In the genomic region with DNA sequence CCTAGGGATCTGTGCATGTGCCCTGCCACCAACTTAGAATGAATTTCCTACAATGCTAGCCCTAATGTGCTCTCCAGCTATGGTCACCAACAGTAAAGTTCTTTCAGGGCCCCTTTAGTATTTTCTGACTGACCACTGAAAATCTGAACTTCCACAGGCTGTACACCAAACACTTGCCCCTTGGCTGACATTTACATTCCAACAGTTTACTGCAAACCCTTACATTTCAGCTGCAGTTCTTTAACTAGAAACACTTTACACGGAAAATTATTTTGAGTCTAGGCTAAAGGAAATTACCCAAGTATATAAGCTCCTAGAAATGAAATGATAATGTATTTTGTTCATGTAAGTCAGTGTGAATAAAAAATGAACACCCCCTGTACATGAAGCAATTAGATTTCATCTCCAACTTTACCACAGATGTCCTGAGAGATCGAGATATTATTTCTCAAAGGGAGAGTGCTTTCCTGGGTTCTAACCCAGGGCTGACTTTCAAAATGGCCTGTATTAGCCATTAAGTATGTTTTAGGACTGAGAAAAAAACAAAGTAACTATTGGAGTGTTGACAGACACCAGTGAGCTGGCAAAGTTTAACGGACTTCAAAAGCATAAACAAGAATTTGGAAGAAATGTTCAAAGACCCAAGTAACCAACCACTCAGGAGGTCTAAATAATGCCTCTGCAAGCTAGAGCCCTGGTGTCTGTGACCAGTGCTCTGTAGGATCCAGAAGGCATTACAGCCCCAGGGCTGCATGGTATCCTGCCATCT, we compare ENCODE assay signal across 14 mouse cellular contexts. TPM values are rescaled to one million over a fixed set of nuclear protein-coding genes. Genes with fewer than 3 reads are reported as not detected.
A peak's percentile ranks its signal among the peaks of the same experiment; 100 is the strongest.
DNase-seq lines count a peak whose midpoint lies in the region; ATAC-seq and TF ChIP-seq lines count a peak whose summit lies in the region.
"Had no signal": no experiment of that assay in that cellular context is flagged by ENCODE, and none has a peak within 500 bp of the region (broad histone marks: within the 10 kb centered on the region; RNA-seq: fewer than 3 reads in every experiment).

No protein-coding gene starts in this region.

- no peak overlapping the region for H3K27ac ChIP-seq in kidney, postnatal 0 days
- no peak overlapping the region for H3K27ac ChIP-seq in limb, embryonic 13.5 days
- H3K27ac ChIP-seq: heart, embryonic 13.5 days; kidney, embryonic 15.5 days; liver, embryonic 12.5 days had no signal

- peak; percentile 65 for DNase-seq in kidney, postnatal 0 days (ENCODE audit: low spot score)
- DNase-seq in kidney, postnatal 25 days = no peak
- peak; percentile 14 for DNase-seq in thymus, postnatal 25 days
- DNase-seq in thymus, adult 18-20 months = no peak
- DNase-seq in adrenal gland, postnatal 14 days = no peak
- DNase-seq in left cerebral cortex, postnatal 10 days (ENCODE audit: extremely low spot score in 1 of 2, low spot score in 2 of 2) = no peak
- DNase-seq: cerebellum, postnatal 14 days; midbrain, embryonic 14.5 days had no signal

- H3K9me3 ChIP-seq in kidney, postnatal 0 days (replicated peaks; ENCODE audit: low read length) = no peaks in the 10 kb centered on the region
- no peaks in the 10 kb centered on the region for H3K9me3 ChIP-seq in limb, embryonic 13.5 days
- H3K9me3 ChIP-seq: heart, embryonic 13.5 days; kidney, embryonic 15.5 days; liver, embryonic 12.5 days had no signal

- no peak overlapping the region for H3K9ac ChIP-seq in kidney, postnatal 0 days (ENCODE audit: low read depth, low read length)
- H3K9ac ChIP-seq in limb, embryonic 13.5 days = no peak overlapping the region
- H3K9ac ChIP-seq: heart, embryonic 13.5 days; kidney, embryonic 15.5 days; liver, embryonic 12.5 days had no signal

- intact Hi-C loops in left cerebral cortex, postnatal 10 days (cut with DNase I) = no loop called here

- H3K4me2 ChIP-seq in kidney, postnatal 0 days (ENCODE audit: low read length) = no peak overlapping the region
- peak overlapping the region; percentile 23; the same call in 1 of the 2 replicates for H3K4me2 ChIP-seq in limb, embryonic 13.5 days (replicated peaks)
- H3K4me2 ChIP-seq: heart, embryonic 13.5 days; kidney, embryonic 15.5 days; liver, embryonic 12.5 days had no signal

- H3K27me3 ChIP-seq in kidney, postnatal 0 days (ENCODE audit: insufficient read depth, low read length) = no peaks in the 10 kb centered on the region
- no peaks in the 10 kb centered on the region for H3K27me3 ChIP-seq in limb, embryonic 13.5 days
- H3K27me3 ChIP-seq: heart, embryonic 13.5 days; kidney, embryonic 15.5 days; liver, embryonic 12.5 days had no signal

- no peak for TF ChIP-seq CTCF in kidney, postnatal 0 days (IDR thresholded peaks at IDR 0.05; ENCODE audit: low read depth)

- WGBS in kidney, postnatal 0 days = 47% methylated on average over 3 of the region's 3 CpGs
- 37% methylated on average over 3 of the region's 3 CpGs for WGBS in limb, embryonic 13.5 days

- H3K4me3 ChIP-seq in kidney, postnatal 0 days (replicated peaks; ENCODE audit: low read depth, low read length) = no peak overlapping the region
- H3K4me3 ChIP-seq in limb, embryonic 13.5 days = no peak overlapping the region
- H3K4me3 ChIP-seq: heart, embryonic 13.5 days; kidney, embryonic 15.5 days; liver, embryonic 12.5 days had no signal

- ATAC-seq in kidney, postnatal 0 days (replicated peaks; ENCODE audit: low FRiP score, low read depth) = no peak
- no peak for ATAC-seq in limb, embryonic 13.5 days (ENCODE audit: low FRiP score, low read depth)
- ATAC-seq: activated CD4-positive, CD25-positive, alpha-beta regulatory T cell, adult 4 months; CD4-positive, CD25-positive, alpha-beta regulatory T cell, adult 4 months; liver, embryonic 12.5 days had no signal

- peaks cover 58% of the 10 kb centered on the region for H3K36me3 ChIP-seq in kidney, postnatal 0 days (ENCODE audit: insufficient read depth, low read length)
- peaks cover 87% of the 10 kb centered on the region for H3K36me3 ChIP-seq in limb, embryonic 13.5 days

- peaks cover 25% of the 10 kb centered on the region for H3K4me1 ChIP-seq in kidney, postnatal 0 days (replicated peaks; ENCODE audit: insufficient read depth, low read length)
- H3K4me1 ChIP-seq in limb, embryonic 13.5 days = peaks cover 70% of the 10 kb centered on the region

RNA-seq across cellular contexts. Expression of a gene that starts 32.7 kb away (rescaled TPM):
- 16.2 and 16.7 TPM in 2 replicates for polyA plus RNA-seq in kidney, postnatal 0 days (2015; fragmentation: Nextera tagmentation; extraction: Ambion mirVana)
- polyA plus RNA-seq in limb, embryonic 13.5 days (2015; fragmentation: Nextera tagmentation; extraction: Ambion mirVana) = 22.2 and 23.2 TPM in 2 replicates
- 8.9 and 14.0 TPM in 2 replicates for total RNA-seq in adrenal gland, postnatal 14 days (2021)
- total RNA-seq in left cerebral cortex, postnatal 10 days (2021) = 10 to 100 TPM in 1 of 2 experiments, 1 to 10 TPM in 1; 7.9 to 10.3 TPM

RNA-seq across cellular contexts. Expression of a gene that starts 43.6 kb away (rescaled TPM):
- polyA plus RNA-seq in kidney, postnatal 0 days (2015; fragmentation: Nextera tagmentation; extraction: Ambion mirVana) = 10.7 and 12.2 TPM in 2 replicates
- 27.4 and 30.0 TPM in 2 replicates for polyA plus RNA-seq in limb, embryonic 13.5 days (2015; fragmentation: Nextera tagmentation; extraction: Ambion mirVana)
- total RNA-seq in adrenal gland, postnatal 14 days (2021) = 38.6 and 39.5 TPM in 2 replicates
- total RNA-seq in left cerebral cortex, postnatal 10 days (2021) = 10 to 100 TPM; 37.4 to 40.6 TPM

Comparison
In these comparisons a context has a peak if more than half of its experiments do, and no peak if none do; other contexts are left out.
1. DNase-seq: peak in kidney, postnatal 0 days (single experiment) and thymus, postnatal 25 days (single experiment); none in kidney, postnatal 25 days (0 of 2), thymus, adult 18-20 months (0 of 2), adrenal gland, postnatal 14 days (single experiment) and left cerebral cortex, postnatal 10 days (0 of 2).